Mouse (Mus musculus) kidney, adult 2 months (tissue): ENCODE data around the gene Kxd1. TPM values are rescaled to one million over a fixed set of nuclear protein-coding genes. Genes with fewer than 3 reads are reported as not detected.

Experiments used
- DNase-seq: peaks from one replicate; pipeline ENCODE4 v3.0.0; 2021
- H3K27ac ChIP-seq: fragments of 200-500 bp; 2 replicates; pipeline ENCODE4 v1.5.1; 2012; ENCODE audit warnings: low read depth, low read length, control low read depth, inconsistent platforms; ENCODE audit not compliant: insufficient read depth
- H3K27me3 ChIP-seq: fragments of 200-500 bp; replicated peaks from 2 replicates; pipeline ENCODE4 v1.6.1; 2012; ENCODE audit warnings: mild to moderate bottlenecking, moderate library complexity, low read length, inconsistent platforms; ENCODE audit not compliant: control insufficient read depth, insufficient read depth
- H3K36me3 ChIP-seq: fragments of 200-500 bp; 2 replicates; pipeline ENCODE4 v1.6.1; 2012; ENCODE audit warnings: mild to moderate bottlenecking, moderate library complexity, low read length, inconsistent platforms; ENCODE audit not compliant: control insufficient read depth, insufficient read depth
- H3K4me1 ChIP-seq: fragments of 200-500 bp; 2 replicates; pipeline ENCODE4 v1.6.1; 2011; ENCODE audit warnings: low read length; ENCODE audit not compliant: control insufficient read depth, insufficient read depth
- H3K4me3 ChIP-seq: fragments of 200-500 bp; 2 replicates; pipeline ENCODE4 v1.5.1; 2011; ENCODE audit warnings: mild to moderate bottlenecking, low read depth, low read length, control low read depth; ENCODE audit not compliant: insufficient read depth
- CTCF ChIP-seq: fragments of 200-500 bp; conservative IDR thresholded peaks from 2 replicates; pipeline ENCODE4 v1.5.1; 2011; ENCODE audit warnings: low read depth, mild to moderate bottlenecking, control low read depth, low read length, moderate library complexity, mixed read lengths; ENCODE audit not compliant: insufficient read depth, insufficient read length
- POLR2A ChIP-seq: fragments of 200-500 bp; IDR thresholded peaks from one replicate; pipeline ENCODE4 v1.6.1; 2011; ENCODE audit warnings: low read depth, low read length, control low read depth
- WGBS: fragments of 180-500 bp; shearing (Covaris S2); methylation state at CpG from one replicate; pipeline ENCODE4 v1.1.7; 2018; 5-methylcytosine and 5-hydroxymethylcytosine counted together
- polyA plus RNA-seq: library from polyadenylated mRNA; depleted of rRNA; stranded (reverse); fragments of >200 nt; gene quantifications from 2 replicates; pipeline ENCODE4 v1.2.3, GENCODE M21; 2012

The Kxd1 gene
- polyA plus RNA-seq, 1 experiment, result 151 TPM

- H3K4me1 ChIP-seq, result peaks cover 18% of the 10 kb centered on the region
- peak; percentile 97 for DNase-seq
- H3K27ac ChIP-seq, result peak within 1 kb of the TSS; percentile 47; the same call in 1 of the 2 replicates
- WGBS, result 3% methylated on average over 40 of the region's 40 CpGs
- H3K4me3 ChIP-seq, result peak within 1 kb of the TSS; percentile 92
- no peaks in the 10 kb centered on the region for H3K27me3 ChIP-seq
- peak; percentile 72 for TF ChIP-seq CTCF
- TF ChIP-seq POLR2A, result peak; percentile 9
- H3K36me3 ChIP-seq, result no peaks in the 10 kb centered on the region; the same call in 1 of the 2 replicates
Observed at GRCm38 (mm10) chr8:70506328-70507026, 21.3 kb downstream of the Kxd1 start, which contains the start of gene Rex1bd. Rex1bd (minus strand) TSS chr8:70506752.

DNA sequence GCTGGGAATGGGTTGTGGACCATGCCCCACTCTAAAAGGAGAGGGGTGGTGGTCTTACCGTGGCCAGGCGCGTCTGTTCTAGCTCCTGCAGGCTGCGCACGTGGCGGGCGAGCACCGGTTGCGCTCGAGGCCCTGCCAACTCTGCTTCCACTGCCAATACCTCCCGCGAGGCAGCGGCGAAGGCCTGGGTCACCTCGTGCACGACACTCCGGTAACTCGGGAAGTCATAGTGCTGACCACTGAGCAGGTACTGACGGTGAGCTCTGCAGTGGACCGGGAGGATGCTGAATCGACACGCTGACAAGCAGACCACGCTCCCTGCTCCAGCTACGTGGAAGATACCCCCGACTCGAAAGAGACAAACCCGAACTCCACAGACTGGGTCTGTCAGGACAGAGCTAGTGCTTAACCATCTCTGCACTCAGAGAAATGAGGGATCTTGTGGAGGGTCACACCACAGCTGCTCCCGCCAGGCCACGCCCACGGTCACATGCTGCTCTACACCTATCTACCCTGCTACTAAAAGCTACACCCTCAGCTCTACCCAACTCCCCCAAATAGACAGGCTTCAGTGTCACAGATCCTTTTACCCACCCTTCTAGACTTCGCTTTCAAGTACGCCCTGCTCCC is 21.9 kb downstream of the Kxd1 start:
- H3K4me1 ChIP-seq, result peaks cover 18% of the 10 kb centered on the region
- DNase-seq, result no peak
- 33% methylated on average over 32 of the region's 32 CpGs for WGBS
- peak overlapping the region; percentile 47; the same call in 1 of the 2 replicates for H3K27ac ChIP-seq
- peak overlapping the region; percentile 92 for H3K4me3 ChIP-seq
- H3K36me3 ChIP-seq, result no peaks in the 10 kb centered on the region; the same call in 1 of the 2 replicates
- no peaks in the 10 kb centered on the region for H3K27me3 ChIP-seq
- TF ChIP-seq POLR2A, result no peak

- no peaks in the 10 kb centered on the region; the same call in 1 of the 2 replicates for H3K36me3 ChIP-seq
- no peak overlapping the region for H3K4me3 ChIP-seq
- 0 out of 2 replicates have a peak overlapping the region, but pooled peaks have one; percentile 1 for H3K27ac ChIP-seq
- no peak for TF ChIP-seq POLR2A
- TF ChIP-seq CTCF, result peak; percentile 80
- peaks cover 18% of the 10 kb centered on the region for H3K4me1 ChIP-seq
- H3K27me3 ChIP-seq, result no peaks in the 10 kb centered on the region
- 80% methylated on average over 3 of the region's 3 CpGs for WGBS
- DNase-seq, result peak; percentile 79
Observed at GRCm38 (mm10) chr8:70504851-70505250, 22.9 kb downstream of the Kxd1 start.

DNA sequence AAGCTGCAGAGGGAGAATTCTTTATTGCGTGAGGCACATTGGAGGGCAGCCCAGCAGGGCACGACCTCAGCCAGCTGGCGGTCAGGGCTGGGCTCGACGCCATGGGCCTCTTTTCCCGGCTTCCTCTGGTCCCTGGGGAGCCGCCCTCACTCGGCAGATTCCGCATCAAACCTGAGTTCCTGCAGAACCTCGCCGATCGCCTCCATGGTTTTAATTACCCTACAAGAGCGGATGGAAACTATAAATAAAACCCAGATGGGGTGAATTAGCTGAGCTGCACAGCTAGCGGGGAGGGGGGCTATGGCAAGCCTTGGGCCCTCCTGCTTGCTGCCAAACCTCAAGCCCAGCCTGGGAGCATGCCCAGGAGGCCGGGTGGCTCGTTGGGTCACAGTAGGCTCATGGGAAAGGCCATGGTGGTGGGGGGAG is 23.5 kb downstream of the Kxd1 start:
- no peak for TF ChIP-seq POLR2A
- TF ChIP-seq CTCF, result no peak
- 35% methylated on average over 16 of the region's 16 CpGs for WGBS
- Histone ChIP-seq H3K36me3 (no peaks in the 10 kb centered on the region; the same call in 1 of the 2 replicates), H3K4me1 (peaks cover 17% of the 10 kb centered on the region), H3K27ac (peak overlapping the region; percentile 1; the same call in 1 of the 2 replicates), H3K4me3 (no peak overlapping the region), H3K27me3 (no peaks in the 10 kb centered on the region)
- DNase-seq, result peak; percentile 76

DNA sequence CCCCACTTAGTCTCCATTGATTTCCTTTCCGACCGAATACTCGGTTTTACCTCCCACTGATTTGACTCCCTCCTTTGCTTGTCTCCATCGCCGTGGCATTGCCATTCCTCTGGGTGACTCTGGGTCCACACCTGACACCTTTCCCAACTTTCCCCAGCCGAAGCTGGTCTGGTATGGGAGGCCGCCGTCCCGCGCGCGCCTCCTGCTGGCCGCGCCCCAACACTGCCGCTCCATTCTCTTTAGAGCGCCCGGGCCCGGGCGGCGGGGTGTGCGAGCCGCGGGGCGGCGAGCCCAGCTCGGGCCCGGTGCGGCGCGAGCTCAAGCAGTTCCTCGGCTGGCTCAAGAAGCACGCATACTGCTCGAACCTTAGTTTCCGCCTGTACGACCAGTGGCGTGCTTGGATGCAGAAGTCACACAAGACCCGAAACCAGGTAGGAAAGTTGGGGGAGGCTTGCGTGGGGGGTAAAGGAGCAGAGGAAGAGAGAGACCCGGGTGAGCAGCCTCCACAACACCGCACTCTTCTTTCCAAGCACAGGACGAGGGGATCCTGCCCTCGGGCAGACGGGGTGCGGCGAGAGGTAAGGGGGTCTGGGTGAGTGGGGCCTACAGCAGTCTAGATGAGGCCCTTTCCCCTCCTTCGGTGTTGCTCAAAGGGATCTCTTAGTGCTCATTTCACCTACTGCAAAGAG is 24.6 kb downstream of the Kxd1 start:
- Histone ChIP-seq H3K27me3 (no peaks in the 10 kb centered on the region), H3K27ac (no peak overlapping the region), H3K36me3 (no peaks in the 10 kb centered on the region; the same call in 1 of the 2 replicates), H3K4me3 (no peak overlapping the region), H3K4me1 (peaks cover 10% of the 10 kb centered on the region; the same call in 1 of the 2 replicates)
- TF ChIP-seq CTCF (peak; percentile 67), POLR2A (no peak)
- WGBS, result 18% methylated on average over 46 of the region's 46 CpGs
- DNase-seq, result peak; percentile 76

- WGBS, result 61% methylated on average over 12 of the region's 12 CpGs
- peaks cover 10% of the 10 kb centered on the region; the same call in 1 of the 2 replicates for H3K4me1 ChIP-seq
- H3K27ac ChIP-seq, result no peak overlapping the region
- no peaks in the 10 kb centered on the region for H3K27me3 ChIP-seq
- H3K4me3 ChIP-seq, result no peak overlapping the region
- no peaks in the 10 kb centered on the region; the same call in 1 of the 2 replicates for H3K36me3 ChIP-seq
- no peak for TF ChIP-seq CTCF
- no peak for TF ChIP-seq POLR2A
- DNase-seq, result no peak
Observed at GRCm38 (mm10) chr8:70502540-70502939, 25.2 kb downstream of the Kxd1 start.
